9 mouse cellular contexts compared by ENCODE assay signal in genomic region chr12:109412071-109412440, GRCm38 (mm10). TPM values are rescaled to one million over a fixed set of nuclear protein-coding genes. Genes with fewer than 3 reads are reported as not detected.
DNase-seq lines count a peak whose midpoint lies in the region; ATAC-seq and TF ChIP-seq lines count a peak whose summit lies in the region.
"Had no signal": no experiment of that assay in that cellular context is flagged by ENCODE, and none has a peak within 500 bp of the region (broad histone marks: within the 10 kb centered on the region; RNA-seq: fewer than 3 reads in every experiment).

No protein-coding gene starts in this region.

- no peak for ATAC-seq in intestine, embryonic 14.5 days (replicated peaks; ENCODE audit: low FRiP score, low TSS enrichment, low read depth)
- ATAC-seq in intestine, postnatal 0 days: no peak
- no peak for ATAC-seq in embryonic facial prominence, embryonic 11.5 days (replicated peaks; ENCODE audit: insufficient number of reproducible peaks, low FRiP score, low TSS enrichment, low read depth)
- ATAC-seq in limb, embryonic 12.5 days (ENCODE audit: insufficient number of reproducible peaks, insufficient read depth, low FRiP score, low TSS enrichment, low read depth): no peak

- peak overlapping the region; percentile 95 for H3K27ac ChIP-seq in intestine, embryonic 14.5 days (ENCODE audit: low read depth)
- no peak overlapping the region for H3K27ac ChIP-seq in intestine, postnatal 0 days (ENCODE audit: low read depth, low read length)
- H3K27ac ChIP-seq in embryonic facial prominence, embryonic 11.5 days (replicated peaks; ENCODE audit: low read depth, low read length): peak overlapping the region; percentile 81
- H3K27ac ChIP-seq in limb, embryonic 12.5 days: peak overlapping the region; percentile 90

- H3K9ac ChIP-seq in intestine, embryonic 14.5 days (ENCODE audit: low read length): no peak overlapping the region
- H3K9ac ChIP-seq in intestine, postnatal 0 days (ENCODE audit: low read depth, low read length): no peak overlapping the region
- no peak overlapping the region for H3K9ac ChIP-seq in embryonic facial prominence, embryonic 11.5 days (replicated peaks; ENCODE audit: low read length)
- no peak overlapping the region for H3K9ac ChIP-seq in limb, embryonic 12.5 days (replicated peaks)
- H3K9ac ChIP-seq: neural tube, embryonic 12.5 days had no signal

- 51% methylated on average over 8 of the region's 8 CpGs for WGBS in intestine, embryonic 14.5 days
- WGBS in intestine, postnatal 0 days: 46% methylated on average over 8 of the region's 8 CpGs
- 68% methylated on average over 8 of the region's 8 CpGs for WGBS in embryonic facial prominence, embryonic 11.5 days
- WGBS in limb, embryonic 12.5 days: 54% methylated on average over 8 of the region's 8 CpGs

- no peak for TF ChIP-seq CTCF in intestine, postnatal 0 days (IDR thresholded peaks at IDR 0.05; ENCODE audit: low read depth)

- no peak overlapping the region for H3K4me2 ChIP-seq in intestine, embryonic 14.5 days (ENCODE audit: low read length)
- no peak overlapping the region for H3K4me2 ChIP-seq in intestine, postnatal 0 days (replicated peaks; ENCODE audit: low read depth)
- H3K4me2 ChIP-seq in embryonic facial prominence, embryonic 11.5 days (ENCODE audit: low read depth, low read length): no peak overlapping the region
- H3K4me2 ChIP-seq in limb, embryonic 12.5 days: no peak overlapping the region
- H3K4me2 ChIP-seq: neural tube, embryonic 12.5 days had no signal

- peaks cover 60% of the 10 kb centered on the region for H3K4me1 ChIP-seq in intestine, embryonic 14.5 days (replicated peaks; ENCODE audit: control insufficient read depth, insufficient read depth, low read length)
- peaks cover 8% of the 10 kb centered on the region for H3K4me1 ChIP-seq in intestine, postnatal 0 days (replicated peaks; ENCODE audit: control insufficient read depth, insufficient read depth, low read length)
- peaks cover 8% of the 10 kb centered on the region for H3K4me1 ChIP-seq in embryonic facial prominence, embryonic 11.5 days (ENCODE audit: control insufficient read depth, insufficient read depth, low read length)
- H3K4me1 ChIP-seq in limb, embryonic 12.5 days (replicated peaks): peaks cover 74% of the 10 kb centered on the region

- no peaks in the 10 kb centered on the region for H3K27me3 ChIP-seq in intestine, embryonic 14.5 days (replicated peaks; ENCODE audit: control insufficient read depth, insufficient read depth, low read length)
- no peaks in the 10 kb centered on the region for H3K27me3 ChIP-seq in intestine, postnatal 0 days (replicated peaks; ENCODE audit: control insufficient read depth, insufficient read depth, low read length)
- H3K27me3 ChIP-seq in embryonic facial prominence, embryonic 11.5 days (ENCODE audit: control insufficient read depth, insufficient read depth, low read length): no peaks in the 10 kb centered on the region
- no peaks in the 10 kb centered on the region for H3K27me3 ChIP-seq in limb, embryonic 12.5 days
- H3K27me3 ChIP-seq: neural tube, embryonic 12.5 days had no signal

- H3K36me3 ChIP-seq in intestine, embryonic 14.5 days (ENCODE audit: control insufficient read depth, insufficient read depth, low read length): no peaks in the 10 kb centered on the region
- H3K36me3 ChIP-seq in intestine, postnatal 0 days (ENCODE audit: control insufficient read depth, insufficient read depth): no peaks in the 10 kb centered on the region
- H3K36me3 ChIP-seq in embryonic facial prominence, embryonic 11.5 days (replicated peaks; ENCODE audit: control insufficient read depth, insufficient read depth, low read depth, low read length): no peaks in the 10 kb centered on the region
- H3K36me3 ChIP-seq in limb, embryonic 12.5 days: no peaks in the 10 kb centered on the region
- H3K36me3 ChIP-seq: neural tube, embryonic 12.5 days had no signal

- DNase-seq in intestine, embryonic 14.5 days (ENCODE audit: low spot score): no peak
- peak; percentile 52 for DNase-seq in brain, adult 2 months (ENCODE audit: low read depth, low spot score)
- DNase-seq in embryonic facial prominence, embryonic 11.5 days (ENCODE audit: low spot score): no peak
- DNase-seq in urinary bladder, postnatal 25 days (ENCODE audit: low spot score): no peak
- no peak for DNase-seq in urinary bladder, postnatal 10 days (ENCODE audit: low spot score)
- DNase-seq: cerebellum, adult 11 months had no signal

- no peaks in the 10 kb centered on the region for H3K9me3 ChIP-seq in intestine, embryonic 14.5 days (ENCODE audit: control insufficient read depth, low read length)
- no peaks in the 10 kb centered on the region for H3K9me3 ChIP-seq in intestine, postnatal 0 days (ENCODE audit: control insufficient read depth)
- no peaks in the 10 kb centered on the region for H3K9me3 ChIP-seq in embryonic facial prominence, embryonic 11.5 days (replicated peaks; ENCODE audit: control insufficient read depth, low read length)
- H3K9me3 ChIP-seq in limb, embryonic 12.5 days: no peaks in the 10 kb centered on the region
- H3K9me3 ChIP-seq: neural tube, embryonic 12.5 days had no signal

- H3K4me3 ChIP-seq in intestine, embryonic 14.5 days (ENCODE audit: low read depth, low read length): no peak overlapping the region
- no peak overlapping the region for H3K4me3 ChIP-seq in intestine, postnatal 0 days (ENCODE audit: low read depth, low read length)
- no peak overlapping the region for H3K4me3 ChIP-seq in embryonic facial prominence, embryonic 11.5 days (ENCODE audit: low read depth, low read length)
- no peak overlapping the region for H3K4me3 ChIP-seq in limb, embryonic 12.5 days (replicated peaks)
- H3K4me3 ChIP-seq: neural tube, embryonic 12.5 days had no signal

RNA-seq across cellular contexts. Expression of gene Dlk1, which starts 40.6 kb away (rescaled TPM):
- polyA plus RNA-seq in intestine, embryonic 14.5 days (2014; fragmentation: Nextera tagmentation; extraction: Ambion mirVana): 398 and 437 TPM in 2 replicates
- 73.6 and 78.6 TPM in 2 replicates for polyA plus RNA-seq in intestine, postnatal 0 days (2015; fragmentation: Nextera tagmentation; extraction: Ambion mirVana)
- polyA plus RNA-seq in embryonic facial prominence, embryonic 11.5 days (2014; fragmentation: Nextera tagmentation; extraction: Ambion mirVana): 209 and 225 TPM in 2 replicates
- 120 and 148 TPM in 2 replicates for polyA plus RNA-seq in limb, embryonic 12.5 days (2016; fragmentation: Nextera tagmentation; extraction: Ambion mirVana)
